Mouse (Mus musculus): ENCODE results near the gene Vps13d. TPM values are rescaled to one million over a fixed set of nuclear protein-coding genes. Genes with fewer than 3 reads are reported as not detected.
A peak's percentile ranks its signal among the peaks of the same experiment; 100 is the strongest.

Gene Vps13d
- polyA plus RNA-seq, 1 experiment from 2014 or later: 8.8 TPM

DNA sequence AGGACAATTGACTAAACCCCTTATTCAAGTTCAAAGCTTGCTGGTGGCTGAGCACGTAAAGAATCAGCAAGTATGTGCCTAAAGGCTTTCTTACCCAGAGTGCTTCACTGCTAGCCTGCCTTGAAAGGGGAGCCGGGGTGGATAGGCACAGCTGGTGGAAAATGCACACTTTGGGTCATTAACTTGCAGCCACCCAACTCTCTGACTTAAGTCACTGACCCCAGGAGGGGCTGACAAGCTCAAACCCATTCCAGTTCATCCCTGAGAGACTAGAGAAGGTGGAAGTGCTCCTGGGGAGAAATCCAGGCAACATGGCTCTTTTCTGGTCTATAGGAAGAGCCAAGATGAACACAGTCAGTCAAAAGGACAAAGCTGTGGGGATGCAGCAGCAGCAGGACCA lies 219.3 kb downstream of the Vps13d start:
- Histone ChIP-seq H3K4me3 (replicated peaks) (no peak overlapping the region), H3K4me2 (no peak overlapping the region), H3K36me3 (no peaks in the 10 kb centered on the region), H3K9me3 (no peaks in the 10 kb centered on the region), H3K27me3 (replicated peaks) (no peaks in the 10 kb centered on the region), H3K4me1 (no peaks in the 10 kb centered on the region), H3K9ac (no peak overlapping the region), H3K27ac (no peak overlapping the region)
- no peak for ATAC-seq (ENCODE audit: insufficient read depth, low FRiP score, low read depth)
- WGBS: 70% methylated on average over 2 of the region's 2 CpGs

- Histone ChIP-seq H3K27ac (no peak overlapping the region), H3K9me3 (no peaks in the 10 kb centered on the region), H3K27me3 (replicated peaks) (no peaks in the 10 kb centered on the region), H3K36me3 (no peaks in the 10 kb centered on the region), H3K4me3 (replicated peaks) (no peak overlapping the region), H3K4me2 (no peak overlapping the region), H3K4me1 (no peaks in the 10 kb centered on the region), H3K9ac (no peak overlapping the region)
- 68% methylated on average over 3 of the region's 3 CpGs for WGBS
- ATAC-seq (ENCODE audit: insufficient read depth, low FRiP score, low read depth): no peak
Measured at GRCm38 (mm10) chr4:144974458-144974857, 220.3 kb downstream of the Vps13d start.

- Histone ChIP-seq H3K27me3 (replicated peaks) (no peaks in the 10 kb centered on the region), H3K4me1 (no peaks in the 10 kb centered on the region), H3K36me3 (no peaks in the 10 kb centered on the region), H3K9ac (no peak overlapping the region), H3K4me2 (no peak overlapping the region), H3K4me3 (replicated peaks) (no peak overlapping the region), H3K27ac (peak overlapping the region; percentile 23; the same call in 1 of the 2 replicates), H3K9me3 (no peaks in the 10 kb centered on the region)
- 75% methylated on average over 6 of the region's 6 CpGs for WGBS
- no peak for ATAC-seq (ENCODE audit: insufficient read depth, low FRiP score, low read depth)
Measured at GRCm38 (mm10) chr4:144972948-144973720, 221.7 kb downstream of the Vps13d start.

- H3K9ac ChIP-seq: no peak overlapping the region
- H3K4me2 ChIP-seq: no peak overlapping the region
- H3K4me3 ChIP-seq (replicated peaks): no peak overlapping the region
- no peaks in the 10 kb centered on the region for H3K4me1 ChIP-seq
- no peaks in the 10 kb centered on the region for H3K27me3 ChIP-seq (replicated peaks)
- no peaks in the 10 kb centered on the region for H3K36me3 ChIP-seq
- ATAC-seq (ENCODE audit: insufficient read depth, low FRiP score, low read depth): no peak
- H3K9me3 ChIP-seq: no peaks in the 10 kb centered on the region
- 71% methylated on average over 2 of the region's 2 CpGs for WGBS
- no peak overlapping the region; the same call in 1 of the 2 replicates for H3K27ac ChIP-seq
Measured at GRCm38 (mm10) chr4:144971048-144971447, 223.8 kb downstream of the Vps13d start.

DNA sequence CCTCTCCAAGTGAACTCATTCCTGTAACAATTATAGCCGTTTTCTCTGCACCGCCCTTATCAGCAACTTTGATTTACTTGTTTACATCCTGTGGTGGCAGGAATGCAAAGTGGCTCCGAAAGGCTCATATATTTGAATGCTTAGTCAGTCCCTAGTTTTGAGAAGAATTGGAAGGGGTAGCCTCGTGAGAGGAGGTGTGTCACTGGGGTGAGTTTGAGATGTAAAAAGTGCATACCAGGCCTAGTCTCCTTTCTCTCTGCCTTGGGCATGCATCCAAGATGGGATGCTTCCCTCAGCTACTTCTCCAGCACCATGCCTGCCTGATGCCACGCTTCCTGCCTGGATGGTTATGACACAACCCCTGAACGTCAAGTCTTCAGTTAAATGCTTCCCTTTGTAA lies 225.8 kb downstream of the Vps13d start:
- Histone ChIP-seq H3K36me3 (no peaks in the 10 kb centered on the region), H3K27ac (no peak overlapping the region), H3K27me3 (replicated peaks) (no peaks in the 10 kb centered on the region), H3K4me1 (no peaks in the 10 kb centered on the region), H3K9me3 (no peaks in the 10 kb centered on the region), H3K9ac (no peak overlapping the region), H3K4me2 (no peak overlapping the region), H3K4me3 (replicated peaks) (no peak overlapping the region)
- WGBS: 49% methylated on average over 6 of the region's 6 CpGs
- ATAC-seq (ENCODE audit: insufficient read depth, low FRiP score, low read depth): no peak

DNA sequence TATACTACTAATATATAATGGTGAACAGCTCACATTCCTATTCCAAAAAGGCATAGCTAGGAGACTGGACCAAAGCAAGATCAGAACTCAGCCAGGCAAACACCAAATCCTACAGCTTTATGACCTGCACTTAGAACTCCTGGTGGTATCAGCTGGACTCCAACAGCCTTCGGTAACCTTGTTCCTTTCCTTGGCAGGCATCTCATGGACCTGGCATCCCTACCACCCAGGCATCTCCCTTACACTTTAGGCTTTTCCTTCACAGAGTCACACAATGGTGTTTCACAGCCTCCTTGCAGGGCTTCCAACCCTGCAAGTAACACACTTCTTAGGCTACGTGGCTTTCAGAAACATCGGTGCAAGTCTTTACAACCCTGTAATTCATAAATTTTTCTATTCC lies 226.4 kb downstream of the Vps13d start:
- Histone ChIP-seq H3K4me2 (no peak overlapping the region), H3K4me1 (no peaks in the 10 kb centered on the region), H3K9ac (no peak overlapping the region), H3K27ac (no peak overlapping the region), H3K9me3 (no peaks in the 10 kb centered on the region), H3K4me3 (replicated peaks) (no peak overlapping the region), H3K27me3 (replicated peaks) (no peaks in the 10 kb centered on the region), H3K36me3 (no peaks in the 10 kb centered on the region)
- no peak for ATAC-seq (ENCODE audit: insufficient read depth, low FRiP score, low read depth)
- WGBS: 88% methylated on average over 3 of the region's 3 CpGs

DNA sequence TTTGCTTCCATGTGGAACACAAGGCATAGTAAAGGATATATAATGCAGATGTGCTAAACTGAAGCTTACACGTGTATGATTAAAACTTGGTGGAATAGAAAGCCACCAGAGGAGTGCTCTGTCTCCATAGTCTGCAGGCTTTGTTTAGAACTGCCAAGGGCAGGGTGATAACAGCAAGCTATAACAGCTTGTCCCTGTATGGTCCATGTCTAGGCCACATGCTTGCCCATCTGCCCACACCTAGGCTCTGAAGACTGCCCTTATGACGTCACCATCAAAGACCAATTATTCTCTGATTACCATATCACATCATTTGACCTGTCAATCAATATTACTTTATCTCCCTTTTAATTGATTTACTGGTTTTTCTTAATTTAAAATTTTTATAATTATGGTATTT lies 229.6 kb downstream of the Vps13d start:
- no peak overlapping the region for H3K4me2 ChIP-seq
- H3K9ac ChIP-seq: no peak overlapping the region
- H3K4me1 ChIP-seq: no peaks in the 10 kb centered on the region
- no peaks in the 10 kb centered on the region for H3K9me3 ChIP-seq
- H3K4me3 ChIP-seq (replicated peaks): no peak overlapping the region
- H3K36me3 ChIP-seq: no peaks in the 10 kb centered on the region
- no peak for ATAC-seq (ENCODE audit: insufficient read depth, low FRiP score, low read depth)
- H3K27me3 ChIP-seq (replicated peaks): no peaks in the 10 kb centered on the region
- H3K27ac ChIP-seq: no peak overlapping the region
- 75% methylated on average over 2 of the region's 2 CpGs for WGBS

- Histone ChIP-seq H3K4me1 (no peaks in the 10 kb centered on the region), H3K9me3 (no peaks in the 10 kb centered on the region), H3K27me3 (replicated peaks) (no peaks in the 10 kb centered on the region), H3K4me2 (no peak overlapping the region), H3K4me3 (replicated peaks) (no peak overlapping the region), H3K27ac (no peak overlapping the region), H3K36me3 (no peaks in the 10 kb centered on the region), H3K9ac (no peak overlapping the region)
- ATAC-seq (ENCODE audit: insufficient read depth, low FRiP score, low read depth): no peak
- WGBS: 76% methylated on average over 3 of the region's 3 CpGs
Measured at GRCm38 (mm10) chr4:144961696-144962095, 233.1 kb downstream of the Vps13d start.

DNA sequence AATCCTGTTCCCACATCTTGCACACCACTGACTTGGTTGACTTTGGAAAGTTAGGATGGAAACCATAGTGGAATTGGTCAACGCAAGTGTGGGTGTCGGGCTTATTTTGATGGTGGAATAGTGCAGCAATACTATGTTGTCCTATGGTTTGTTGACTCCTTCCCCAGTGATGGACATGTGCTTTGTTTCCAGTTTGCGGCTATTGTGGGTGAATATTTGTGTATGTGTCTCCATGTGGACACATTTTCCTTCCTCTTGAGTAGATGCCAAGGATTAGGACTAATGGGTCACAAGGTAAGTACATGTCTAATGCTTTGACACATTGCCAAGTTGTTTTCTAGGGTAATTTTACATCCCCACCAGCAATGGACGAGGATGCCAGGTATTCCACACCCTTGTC lies 233.6 kb downstream of the Vps13d start:
- H3K4me3 ChIP-seq (replicated peaks): no peak overlapping the region
- no peak for ATAC-seq (ENCODE audit: insufficient read depth, low FRiP score, low read depth)
- H3K27ac ChIP-seq: peak overlapping the region; percentile 51

DNA sequence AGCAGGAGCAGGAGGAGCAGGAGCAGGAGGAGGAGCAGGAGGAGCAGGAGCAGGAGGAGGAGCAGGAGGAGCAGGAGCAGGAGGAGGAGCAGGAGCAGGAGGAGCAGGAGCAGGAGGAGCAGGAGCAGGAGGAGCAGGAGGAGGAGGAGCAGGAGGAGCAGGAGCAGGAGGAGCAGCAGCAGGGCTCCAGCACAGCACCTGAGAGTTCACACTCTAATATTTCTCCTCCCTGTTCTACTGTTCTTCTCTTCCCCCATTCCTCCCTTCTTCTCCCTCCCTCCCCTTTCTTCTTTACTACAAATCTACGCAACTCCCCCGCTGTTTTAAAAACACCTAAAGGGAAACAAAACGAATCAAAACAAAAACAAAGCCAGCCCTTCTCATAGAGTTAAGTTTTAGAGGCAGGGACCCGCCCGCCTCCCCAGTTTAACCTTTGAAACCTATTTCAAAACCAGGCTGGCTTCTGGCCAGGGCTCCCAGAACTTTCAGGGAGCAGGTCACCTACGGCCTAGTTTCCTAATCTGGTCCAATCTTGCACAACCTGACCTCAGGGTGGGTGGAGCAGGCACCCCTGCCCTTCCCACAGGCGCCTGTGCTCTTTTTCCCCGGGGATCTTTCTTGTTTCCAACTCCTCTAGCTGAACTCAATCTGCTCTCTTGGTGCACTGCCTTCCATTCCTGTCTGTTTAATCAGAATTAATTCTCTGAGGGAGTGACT lies 234.5 kb downstream of the Vps13d start:
- no peaks in the 10 kb centered on the region for H3K9me3 ChIP-seq
- peak overlapping the region; percentile 51 for H3K27ac ChIP-seq
- no peak overlapping the region for H3K9ac ChIP-seq
- H3K27me3 ChIP-seq (replicated peaks): no peaks in the 10 kb centered on the region
- H3K4me3 ChIP-seq (replicated peaks): no peak overlapping the region
- WGBS: 48% methylated on average over 8 of the region's 8 CpGs
- H3K36me3 ChIP-seq: no peaks in the 10 kb centered on the region
- H3K4me2 ChIP-seq: no peak overlapping the region
- H3K4me1 ChIP-seq: no peaks in the 10 kb centered on the region
- ATAC-seq (ENCODE audit: insufficient read depth, low FRiP score, low read depth): peak; percentile 73

More for the DNA sequence above, 233.6 kb downstream of the Vps13d start:
- Histone ChIP-seq H3K9ac (no peak overlapping the region), H3K4me1 (no peaks in the 10 kb centered on the region), H3K9me3 (no peaks in the 10 kb centered on the region), H3K36me3 (no peaks in the 10 kb centered on the region), H3K27me3 (replicated peaks) (no peaks in the 10 kb centered on the region), H3K4me2 (no peak overlapping the region)
- WGBS: 89% methylated on average over 4 of the region's 4 CpGs

- Histone ChIP-seq H3K27ac (no peak overlapping the region), H3K4me2 (no peak overlapping the region), H3K4me1 (no peaks in the 10 kb centered on the region), H3K9ac (no peak overlapping the region), H3K36me3 (no peaks in the 10 kb centered on the region), H3K27me3 (replicated peaks) (no peaks in the 10 kb centered on the region), H3K9me3 (no peaks in the 10 kb centered on the region), H3K4me3 (replicated peaks) (no peak overlapping the region)
- ATAC-seq (ENCODE audit: insufficient read depth, low FRiP score, low read depth): no peak
- 71% methylated on average over 2 of the region's 2 CpGs for WGBS
Measured at GRCm38 (mm10) chr4:144957721-144958120, 237.1 kb downstream of the Vps13d start.

GRCm38 (mm10) chr4:144957186-144957585 lies 237.6 kb downstream of the Vps13d start:
- no peak overlapping the region for H3K4me2 ChIP-seq
- no peaks in the 10 kb centered on the region for H3K9me3 ChIP-seq
- H3K4me3 ChIP-seq (replicated peaks): no peak overlapping the region
- WGBS: 60% methylated on average over 4 of the region's 4 CpGs
- H3K27ac ChIP-seq: no peak overlapping the region
- H3K27me3 ChIP-seq (replicated peaks): no peaks in the 10 kb centered on the region
- H3K36me3 ChIP-seq: no peaks in the 10 kb centered on the region
- ATAC-seq (ENCODE audit: insufficient read depth, low FRiP score, low read depth): peak; percentile 74; the same call in 1 of the 2 replicates
- H3K9ac ChIP-seq: no peak overlapping the region
- no peaks in the 10 kb centered on the region for H3K4me1 ChIP-seq

All from stomach, embryonic 15.5 days (tissue).